Mouse (Mus musculus): ENCODE results near the gene Arhgef11.

GRCm38 (mm10) chr3:87724556-87724955 is 107.2 kb downstream of the Arhgef11 start:
- TF ChIP-seq CTCF (IDR thresholded peaks at IDR 0.05; ENCODE audit: low read depth) (no peak), EP300 (IDR thresholded peaks at IDR 0.05; ENCODE audit: low read depth) (no peak)
